Mouse (Mus musculus): ENCODE results near the gene Stau1.

Gene Stau1

GRCm38 (mm10) chr2:166933943-166934342 is 62.2 kb downstream of the Stau1 start:
- intact Hi-C loops (cut with DNase I): no loop called here

- intact Hi-C loops (cut with DNase I): no loop called here
These were observed 72.1 kb downstream of the Stau1 start for GRCm38 (mm10) chr2:166923971-166924370.

- intact Hi-C loops (cut with DNase I): no loop called here
These were observed 85.6 kb downstream of the Stau1 start for GRCm38 (mm10) chr2:166910536-166910935.

- intact Hi-C loops (cut with DNase I): no loop called here
These were observed 86.4 kb downstream of the Stau1 start for GRCm38 (mm10) chr2:166909729-166910128.

- intact Hi-C loops (cut with DNase I): no loop called here
These were observed 89.4 kb downstream of the Stau1 start for GRCm38 (mm10) chr2:166906523-166907182.

GRCm38 (mm10) chr2:166905711-166906522 is 90.2 kb downstream of the Stau1 start, which contains the start of gene Cse1l:
TSS of gene Cse1l (plus strand) at chr2:166906040.
- intact Hi-C loops (cut with DNase I): no loop called here

- intact Hi-C loops (cut with DNase I): no loop called here
These were observed 92.3 kb downstream of the Stau1 start for GRCm38 (mm10) chr2:166903719-166904282.

- intact Hi-C loops (cut with DNase I): no loop called here
These were observed 95.2 kb downstream of the Stau1 start for GRCm38 (mm10) chr2:166900792-166901505.

- intact Hi-C loops (cut with DNase I): no loop called here
These were observed 96.4 kb downstream of the Stau1 start for GRCm38 (mm10) chr2:166899746-166900145.

GRCm38 (mm10) chr2:166899161-166899560 is 96.9 kb downstream of the Stau1 start:
- intact Hi-C loops (cut with DNase I): no loop called here

Data from adrenal gland (tissue).